ENCODE assay signal across 19 mouse cellular contexts in the genomic region with DNA sequence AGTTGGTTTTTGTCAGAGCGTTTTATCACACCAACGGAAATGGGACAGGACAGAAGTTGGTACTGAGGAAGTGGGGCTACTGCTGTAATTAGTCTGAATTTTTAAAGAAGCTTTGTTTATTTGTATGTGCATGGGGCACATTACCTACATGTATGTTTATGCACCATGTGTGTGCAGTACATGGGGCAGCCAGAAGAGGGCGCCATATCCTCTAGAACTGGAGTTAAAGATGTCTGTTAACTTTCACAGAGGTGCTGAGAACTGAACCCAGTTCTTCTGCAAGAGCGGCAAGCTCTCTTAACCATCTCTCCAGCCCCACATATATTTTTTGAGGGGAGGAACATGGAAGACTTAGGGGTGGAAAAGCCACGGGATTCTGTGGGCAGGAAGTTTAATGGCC. TPM values are rescaled to one million over a fixed set of nuclear protein-coding genes. Genes with fewer than 3 reads are reported as not detected.
DNase-seq lines count a peak whose midpoint lies in the region; TF ChIP-seq lines count a peak whose summit lies in the region.
"Had no signal": no experiment of that assay in that cellular context is flagged by ENCODE, and none has a peak within 500 bp of the region (broad histone marks: within the 10 kb centered on the region; RNA-seq: fewer than 3 reads in every experiment).

No protein-coding gene starts in this region.

- 88% methylated on average over 5 of the region's 5 CpGs for WGBS in heart, adult 2 months

- no peak overlapping the region for H3K27ac ChIP-seq in heart, adult 2 months
- H3K27ac ChIP-seq in layer of hippocampus, adult 2 months, result no peak overlapping the region
- H3K27ac ChIP-seq: embryonic facial prominence, embryonic 12.5 days; hindbrain, embryonic 15.5 days; limb, embryonic 15.5 days; midbrain, embryonic 15.5 days had no signal

- peaks cover 2% of the 10 kb centered on the region; the same call in 1 of the 2 replicates for H3K4me1 ChIP-seq in heart, adult 2 months (ENCODE audit: control insufficient read depth, insufficient read depth, low read length)

- no peak overlapping the region for H3K9ac ChIP-seq in heart, adult 2 months (ENCODE audit: low read depth, low read length)
- H3K9ac ChIP-seq: embryonic facial prominence, embryonic 12.5 days; heart, embryonic 12.5 days; hindbrain, embryonic 15.5 days; limb, embryonic 15.5 days; midbrain, embryonic 15.5 days had no signal

- no peaks in the 10 kb centered on the region for H3K79me2 ChIP-seq in heart, adult 2 months (replicated peaks; ENCODE audit: control insufficient read depth, insufficient read depth, low read length)

- no peaks in the 10 kb centered on the region for H3K36me3 ChIP-seq in heart, adult 2 months (ENCODE audit: control insufficient read depth, insufficient read depth, low read length)
- H3K36me3 ChIP-seq: embryonic facial prominence, embryonic 12.5 days; heart, embryonic 12.5 days; hindbrain, embryonic 15.5 days; limb, embryonic 15.5 days; midbrain, embryonic 15.5 days had no signal

- H3K27me3 ChIP-seq in heart, adult 2 months (ENCODE audit: control insufficient read depth, insufficient read depth, low read length), result no peaks in the 10 kb centered on the region
- H3K27me3 ChIP-seq: hindbrain, embryonic 15.5 days; limb, embryonic 15.5 days; midbrain, embryonic 15.5 days had no signal

- no peak for TF ChIP-seq EP300 in heart, adult 2 months (IDR thresholded peaks at IDR 0.05; ENCODE audit: insufficient read depth, low read depth, low read length)

- no peak overlapping the region for H3K4me3 ChIP-seq in heart, adult 2 months
- no peak overlapping the region for H3K4me3 ChIP-seq in layer of hippocampus, adult 2 months
- H3K4me3 ChIP-seq: embryonic facial prominence, embryonic 12.5 days; heart, embryonic 12.5 days; hindbrain, embryonic 15.5 days; limb, embryonic 15.5 days; midbrain, embryonic 15.5 days had no signal

- peak; percentile 37 for TF ChIP-seq CTCF in heart, adult 2 months (IDR thresholded peaks at IDR 0.05)
- peak; percentile 60 for TF ChIP-seq CTCF in layer of hippocampus, adult 2 months (conservative IDR thresholded peaks at IDR 0.05)

- TF ChIP-seq POLR2A in heart, adult 2 months (IDR thresholded peaks at IDR 0.05; ENCODE audit: insufficient read depth, low read depth, low read length), result no peak

- peak in 1 of 2 experiments; percentile 11 for DNase-seq in heart, adult 2 months
- DNase-seq in heart, postnatal 14 days, result no peak
- DNase-seq in layer of hippocampus, adult 2 months (ENCODE audit: low spot score in 2 of 2), result no peak
- no peak for DNase-seq in layer of hippocampus, postnatal 25 days (ENCODE audit: extremely low spot score in 1 of 2, low spot score in 1 of 2)
- peak; percentile 18 to 22 for DNase-seq in right cerebral cortex, postnatal 10 days (ENCODE audit: low spot score in 2 of 2)
- no peak for DNase-seq in right cerebral cortex, adult 2 months (ENCODE audit: low spot score in 2 of 2)
- DNase-seq in kidney, postnatal 14 days, result peak; percentile 2
- no peak for DNase-seq in cerebellum, adult 9-11 months
- DNase-seq: cerebellum, adult 8-10 months; right cerebral cortex, postnatal 4 days had no signal

- intact Hi-C loops in heart, adult 2 months (cut with DNase I), result loop anchor here (10.0 kb wide), 1 partner anchor 161 kb away; no protein-coding TSS in a partner anchor
- intact Hi-C loops in heart, postnatal 14 days (cut with DNase I), result no loop called here

RNA-seq across cellular contexts. Expression of a gene that starts 22.9 kb away (rescaled TPM):
- 10 to 100 TPM; 18.0 to 20.5 TPM for total RNA-seq in heart, adult 2 months (2021)
- polyA plus RNA-seq in heart, adult 2 months (2012; rRNA removed), result 12.4 and 35.3 TPM in 2 replicates
- total RNA-seq in heart, postnatal 14 days (2021), result 10 to 100 TPM in 1 of 2 experiments, 1 to 10 TPM in 1; 7.2 to 42.3 TPM
- not detected for total RNA-seq in layer of hippocampus, adult 2 months (2021)
- total RNA-seq in layer of hippocampus, postnatal 25 days (2021), result not detected
- total RNA-seq: layer of hippocampus, postnatal 36 days; MEL had no signal
- polyA plus RNA-seq: C2C12; embryonic facial prominence, embryonic 12.5 days; forebrain, embryonic 11.5 days; hindbrain, embryonic 15.5 days; midbrain, embryonic 15.5 days had no signal

RNA-seq across cellular contexts. Expression of a gene that starts 43.0 kb away (rescaled TPM):
- total RNA-seq in heart, adult 2 months (2021), result under 1 TPM; 0.47 to 0.91 TPM
- 1.2 and 1.8 TPM in 2 replicates for polyA plus RNA-seq in heart, adult 2 months (2012; rRNA removed)
- under 1 TPM; 0.31 to 0.44 TPM for total RNA-seq in heart, postnatal 14 days (2021)
- total RNA-seq in layer of hippocampus, adult 2 months (2021), result under 1 TPM in 1 of 2 experiments, not detected in 1; 0.28 TPM
- not detected for total RNA-seq in layer of hippocampus, postnatal 25 days (2021)
- total RNA-seq: MEL had no signal
- polyA plus RNA-seq: embryonic facial prominence, embryonic 12.5 days; forebrain, embryonic 11.5 days; heart, embryonic 12.5 days had no signal

RNA-seq across cellular contexts. Expression of a gene that starts 56.4 kb away (rescaled TPM):
- total RNA-seq in heart, adult 2 months (2021), result under 1 TPM; 0.08 to 0.11 TPM
- polyA plus RNA-seq in heart, adult 2 months (2012; rRNA removed), result 0.06 TPM in 1 of 2 replicates, not detected in the other
- under 1 TPM; 0.07 TPM for total RNA-seq in heart, postnatal 14 days (2021)
- not detected for total RNA-seq in layer of hippocampus, adult 2 months (2021)
- total RNA-seq in layer of hippocampus, postnatal 25 days (2021), result not detected
- total RNA-seq: layer of hippocampus, postnatal 36 days; MEL had no signal
- polyA plus RNA-seq: C2C12; forebrain, embryonic 11.5 days had no signal

Comparison
In these comparisons a context has a peak if more than half of its experiments do, and no peak if none do; other contexts are left out.
1. DNase-seq: peak in right cerebral cortex, postnatal 10 days (2 of 2) and kidney, postnatal 14 days (single experiment); none in heart, postnatal 14 days (0 of 2), layer of hippocampus, adult 2 months (0 of 2), layer of hippocampus, postnatal 25 days (0 of 2), right cerebral cortex, adult 2 months (0 of 2) and cerebellum, adult 9-11 months (single experiment).
2. RNA of a gene that starts 22.9 kb away (total RNA-seq): 7.2 to 42.3 TPM in heart, postnatal 14 days and 18.0 to 20.5 TPM in heart, adult 2 months; not detected in layer of hippocampus, postnatal 25 days and not detected in layer of hippocampus, adult 2 months; every median in the first group is over 4 times any median in the second.